Mouse (Mus musculus) layer of hippocampus, adult 11-12 months (tissue): ENCODE measurements at regions not wholly inside any gene's neighbourhood (a gene's known extent, or its start where the extent isn't known, plus 50 kb on each side); places are given as distances from the start of the nearest gene placed in this dataset.

ENCODE experiments used
- DNase-seq: peaks from one replicate; pipeline ENCODE4 v3.0.0; 2022; ENCODE audit warnings: low spot score

DNA sequence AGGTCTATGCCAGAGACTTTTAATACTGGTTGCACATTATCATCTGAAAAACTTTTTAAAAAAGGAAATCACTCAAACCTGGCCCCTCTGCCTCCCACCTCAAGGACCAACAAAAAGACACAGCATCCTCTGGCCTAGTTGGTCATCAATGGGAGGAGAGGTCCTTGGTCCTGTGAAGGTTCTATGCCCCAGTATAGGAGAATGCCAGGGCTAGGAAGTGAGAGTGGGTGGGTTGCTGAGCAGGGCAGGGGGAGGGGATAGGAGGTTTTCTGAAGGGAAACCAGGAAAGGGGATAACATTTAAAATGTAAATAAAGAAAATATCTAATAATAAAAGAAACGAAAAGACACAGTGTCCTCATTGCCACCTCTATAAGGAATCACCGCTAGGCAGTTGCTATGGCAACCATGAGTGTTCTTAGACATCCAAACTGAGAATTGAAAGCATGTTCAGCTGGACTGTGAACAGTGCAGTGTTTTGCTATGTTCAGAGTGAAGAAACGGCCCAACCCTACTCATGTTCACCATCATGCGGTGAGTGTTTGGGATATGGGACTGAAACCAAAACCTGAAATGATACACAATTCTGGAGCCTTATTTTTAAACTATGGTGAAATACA is 82.5 kb upstream of the 4933402D24Rik start:
- no peak for DNase-seq

DNA sequence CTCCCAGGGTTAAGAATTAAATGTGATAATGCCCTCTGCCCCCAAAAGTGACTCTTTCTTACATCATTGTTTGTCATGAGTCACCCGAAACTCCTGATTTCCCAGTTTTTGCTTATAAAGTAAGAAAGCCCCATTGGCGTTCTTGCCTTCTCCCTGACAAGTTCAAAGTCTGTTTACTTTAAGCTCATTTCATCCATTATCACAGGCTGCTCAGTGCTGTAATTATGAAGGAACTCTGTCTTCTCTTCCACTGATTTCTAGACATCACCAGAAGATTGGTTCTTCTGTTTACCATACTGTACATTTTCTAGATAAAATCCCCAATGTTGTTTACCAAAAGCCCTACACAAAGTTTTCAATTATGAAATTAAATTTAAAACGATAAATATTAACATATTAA is 81.2 kb upstream of the 4933402D24Rik start:
- no peak for DNase-seq

DNA sequence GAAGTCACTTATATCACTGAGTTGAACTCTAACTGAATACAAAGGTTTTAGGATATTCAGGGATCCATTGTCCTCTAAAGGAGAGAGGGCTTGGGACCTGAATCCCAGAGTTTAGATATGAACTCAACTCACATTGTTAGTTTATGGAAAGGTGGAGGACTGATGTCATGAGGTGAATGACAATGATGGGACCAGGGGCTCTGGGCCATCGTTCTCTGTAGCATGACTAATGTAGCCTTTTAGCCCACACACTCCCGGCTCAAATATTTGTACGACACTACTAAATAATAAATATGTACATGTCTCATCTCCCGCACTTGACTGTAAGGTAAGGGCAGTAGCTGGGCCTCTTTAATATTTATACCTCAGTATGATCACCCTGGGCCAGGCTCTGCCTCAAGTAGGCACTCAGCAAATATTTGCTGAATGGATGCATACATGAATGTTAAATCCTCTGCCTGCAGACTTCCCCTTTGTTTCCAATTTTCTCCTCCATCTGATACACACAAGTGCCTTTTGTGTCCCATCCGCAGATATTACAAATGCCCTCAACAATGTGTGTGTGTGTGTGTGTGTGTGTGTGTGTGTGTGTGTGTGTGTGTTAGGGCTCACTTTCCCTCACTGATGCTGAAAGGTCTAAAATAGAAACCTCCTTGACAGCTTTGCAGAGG is 59.2 kb upstream of the 4933402D24Rik start:
- DNase-seq = no peak

DNA sequence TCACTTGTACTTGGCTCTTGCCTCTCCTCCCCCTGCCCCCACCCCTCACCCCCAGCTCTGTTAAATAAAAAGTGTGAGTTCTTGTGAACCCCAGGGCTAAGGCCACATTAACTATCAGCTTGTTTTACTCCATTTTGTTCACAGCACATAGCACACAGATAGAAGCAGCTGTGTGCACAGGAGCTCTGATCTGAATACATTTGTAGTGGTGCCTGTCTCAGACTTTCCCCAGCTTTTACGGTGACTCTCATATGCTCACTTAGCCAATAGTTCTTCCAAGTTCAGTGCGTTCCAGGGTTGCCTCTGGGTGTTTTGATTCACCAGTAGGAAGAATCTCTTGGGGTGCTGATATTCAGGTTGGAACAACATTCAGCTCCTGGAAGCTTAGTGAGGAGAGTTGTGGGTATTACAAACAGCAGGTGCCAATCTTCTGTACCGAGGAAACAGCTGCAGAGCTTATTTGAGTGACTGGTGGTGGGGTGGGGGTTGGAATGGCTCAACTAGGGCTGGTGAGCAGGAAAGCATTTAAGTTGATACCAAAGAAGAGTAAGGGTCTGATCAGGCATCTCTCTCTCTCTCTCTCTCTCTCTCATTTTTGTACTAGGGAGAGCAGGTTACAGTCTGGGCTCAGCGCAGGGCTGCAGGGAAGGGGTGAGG is 51.7 kb upstream of the 4933402D24Rik start:
- DNase-seq = no peak

DNA sequence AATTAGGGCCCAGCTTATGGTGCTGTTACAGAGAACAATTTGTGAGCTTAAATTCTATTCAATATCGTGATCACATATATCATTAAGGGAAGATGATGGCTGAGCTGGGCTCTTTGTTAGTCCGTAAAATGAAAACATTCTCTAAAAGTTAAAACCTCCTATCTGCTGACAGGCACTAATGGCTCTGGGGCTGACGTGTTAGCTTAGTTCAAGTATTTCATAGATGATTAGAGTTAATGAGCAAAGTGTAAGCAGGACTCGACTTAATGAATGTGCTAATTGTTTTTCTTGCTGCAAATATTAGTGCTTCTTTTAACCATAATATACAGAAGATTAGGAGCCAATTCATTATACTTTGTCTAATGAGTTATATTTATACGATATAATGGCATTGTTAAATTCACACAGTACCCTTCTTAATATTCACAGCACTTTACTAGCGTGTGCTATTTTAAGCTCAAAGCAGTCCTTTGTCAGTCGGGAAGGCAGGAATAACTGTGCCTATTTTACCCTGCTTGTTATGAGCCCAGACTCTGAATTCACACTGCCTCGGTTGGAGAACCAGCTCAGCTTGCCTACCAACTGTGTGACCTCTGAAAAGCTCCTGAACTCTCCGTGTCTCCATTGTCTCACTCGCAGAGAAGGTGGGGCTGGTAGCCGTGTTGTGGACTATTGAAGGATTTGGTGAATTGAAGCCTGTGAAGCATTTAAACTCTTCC is 50.6 kb upstream of the 4933402D24Rik start:
- DNase-seq = peak; percentile 35
